Mouse (Mus musculus): ENCODE measurements around the gene Myf5. TPM values are rescaled to one million over a fixed set of nuclear protein-coding genes. Genes with fewer than 3 reads are reported as not detected.

Myf5 gene
- polyA plus RNA-seq, 1 experiment: not detected

DNA sequence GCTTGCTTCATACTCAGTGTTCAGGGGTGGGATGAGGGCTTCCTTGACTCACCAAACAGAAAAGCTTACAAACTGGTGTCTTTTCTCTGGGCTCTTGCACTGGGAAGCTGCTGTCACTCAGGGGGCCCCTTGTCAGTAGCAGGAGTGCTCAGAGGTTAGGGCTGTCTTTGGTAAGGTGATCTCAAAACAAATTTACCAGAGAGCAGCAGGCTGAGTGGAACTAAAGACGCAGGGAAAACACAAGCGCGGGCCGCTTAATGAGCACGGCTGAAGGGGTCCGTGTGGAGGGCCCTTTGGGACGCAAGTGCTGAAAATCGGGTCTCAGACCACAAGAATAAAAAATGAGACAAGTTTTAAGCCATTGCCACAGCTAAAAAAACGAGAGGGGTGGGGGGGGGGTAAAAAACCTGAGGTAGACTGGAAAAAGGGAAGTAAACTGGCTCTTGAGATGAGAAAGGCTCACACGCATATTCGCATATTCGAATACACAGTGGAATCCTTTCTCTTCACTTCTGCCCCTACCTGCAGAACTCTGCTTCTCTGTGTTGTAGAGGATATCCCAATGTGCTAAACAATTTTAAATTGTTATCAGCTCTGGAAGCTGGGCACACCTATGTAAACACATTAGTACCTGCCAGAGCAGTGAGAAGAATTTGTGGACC is 2.9 kb upstream of the Myf5 start:
- H3K36me3 ChIP-seq (ENCODE audit: control insufficient read depth, insufficient read depth, low read length): no peaks in the 10 kb centered on the region
- WGBS: 8% methylated on average over 12 of the region's 12 CpGs
- no peaks in the 10 kb centered on the region for H3K4me1 ChIP-seq (replicated peaks; ENCODE audit: control insufficient read depth, insufficient read depth, low read length)
- no peaks in the 10 kb centered on the region for H3K27me3 ChIP-seq (ENCODE audit: control insufficient read depth, insufficient read depth, low read length)
- H3K27ac ChIP-seq (ENCODE audit: control insufficient read depth, insufficient read depth, low read length): no peak overlapping the region
- no peak overlapping the region for H3K4me3 ChIP-seq (ENCODE audit: control insufficient read depth, insufficient read depth, low read length)
- DNase-seq: no peak
- TF ChIP-seq POLR2A (IDR thresholded peaks at IDR 0.05; ENCODE audit: control insufficient read depth, extremely low read depth, insufficient read depth, low read length, poor library complexity): no peak
- TF ChIP-seq CTCF (IDR thresholded peaks at IDR 0.05; ENCODE audit: borderline replicate concordance, control insufficient read depth, extremely low read depth, insufficient read depth, low read length, poor library complexity): no peak

DNA sequence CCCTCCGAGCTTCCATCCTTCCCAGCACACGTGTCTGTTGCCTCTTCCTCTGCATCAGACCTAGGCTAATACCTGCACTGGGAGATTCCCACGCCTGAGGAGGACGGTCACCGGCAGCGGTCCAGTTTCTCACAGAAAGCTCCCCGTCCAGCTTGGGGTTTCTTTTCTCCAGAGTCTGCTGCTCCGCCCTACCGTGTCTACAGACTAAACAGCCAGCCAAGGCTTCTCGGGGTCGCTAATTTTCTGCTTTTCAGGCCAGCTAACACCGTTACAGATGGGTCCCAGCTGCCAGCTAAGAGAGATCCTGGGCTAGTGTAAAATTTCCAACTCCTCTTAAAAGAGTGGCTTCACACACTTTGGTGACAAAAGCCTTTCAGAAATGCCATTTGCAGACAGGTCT is 836 bp upstream of the Myf5 start:
- Histone ChIP-seq H3K4me3 (ENCODE audit: control insufficient read depth, insufficient read depth, low read length) (no peak overlapping the region), H3K27ac (ENCODE audit: control insufficient read depth, insufficient read depth, low read length) (no peak overlapping the region), H3K4me1 (replicated peaks; ENCODE audit: control insufficient read depth, insufficient read depth, low read length) (no peaks in the 10 kb centered on the region), H3K27me3 (ENCODE audit: control insufficient read depth, insufficient read depth, low read length) (no peaks in the 10 kb centered on the region), H3K36me3 (ENCODE audit: control insufficient read depth, insufficient read depth, low read length) (no peaks in the 10 kb centered on the region)
- no peak for TF ChIP-seq CTCF (IDR thresholded peaks at IDR 0.05; ENCODE audit: borderline replicate concordance, control insufficient read depth, extremely low read depth, insufficient read depth, low read length, poor library complexity)
- TF ChIP-seq POLR2A (IDR thresholded peaks at IDR 0.05; ENCODE audit: control insufficient read depth, extremely low read depth, insufficient read depth, low read length, poor library complexity): no peak
- no peak for DNase-seq
- WGBS: 70% methylated on average over 12 of the region's 12 CpGs

DNA sequence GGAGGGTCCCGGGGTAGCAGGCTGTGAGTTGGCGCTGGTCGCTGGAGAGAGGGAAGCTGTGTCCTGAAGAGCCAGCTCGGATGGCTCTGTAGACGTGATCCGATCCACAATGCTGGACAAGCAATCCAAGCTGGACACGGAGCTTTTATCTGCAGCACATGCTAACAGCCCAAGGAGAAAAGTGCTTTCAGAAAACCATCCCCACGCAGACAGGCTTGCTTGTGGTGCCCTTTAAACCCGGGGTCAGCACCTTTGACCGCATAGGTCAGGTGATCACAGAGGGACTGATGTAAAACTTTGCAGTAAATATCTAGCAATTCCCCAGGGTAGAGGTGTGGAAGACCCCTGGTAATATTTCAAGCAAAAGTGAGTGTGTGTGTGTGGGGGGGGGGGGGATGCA is 1.9 kb downstream of the Myf5 start:
- Histone ChIP-seq H3K4me3 (ENCODE audit: control insufficient read depth, insufficient read depth, low read length) (no peak overlapping the region), H3K27ac (ENCODE audit: control insufficient read depth, insufficient read depth, low read length) (no peak overlapping the region), H3K4me1 (replicated peaks; ENCODE audit: control insufficient read depth, insufficient read depth, low read length) (no peaks in the 10 kb centered on the region), H3K36me3 (ENCODE audit: control insufficient read depth, insufficient read depth, low read length) (no peaks in the 10 kb centered on the region), H3K27me3 (ENCODE audit: control insufficient read depth, insufficient read depth, low read length) (no peaks in the 10 kb centered on the region)
- 94% methylated on average over 10 of the region's 10 CpGs for WGBS
- DNase-seq: no peak
- TF ChIP-seq POLR2A (IDR thresholded peaks at IDR 0.05; ENCODE audit: control insufficient read depth, extremely low read depth, insufficient read depth, low read length, poor library complexity): no peak
- no peak for TF ChIP-seq CTCF (IDR thresholded peaks at IDR 0.05; ENCODE audit: borderline replicate concordance, control insufficient read depth, extremely low read depth, insufficient read depth, low read length, poor library complexity)

DNA sequence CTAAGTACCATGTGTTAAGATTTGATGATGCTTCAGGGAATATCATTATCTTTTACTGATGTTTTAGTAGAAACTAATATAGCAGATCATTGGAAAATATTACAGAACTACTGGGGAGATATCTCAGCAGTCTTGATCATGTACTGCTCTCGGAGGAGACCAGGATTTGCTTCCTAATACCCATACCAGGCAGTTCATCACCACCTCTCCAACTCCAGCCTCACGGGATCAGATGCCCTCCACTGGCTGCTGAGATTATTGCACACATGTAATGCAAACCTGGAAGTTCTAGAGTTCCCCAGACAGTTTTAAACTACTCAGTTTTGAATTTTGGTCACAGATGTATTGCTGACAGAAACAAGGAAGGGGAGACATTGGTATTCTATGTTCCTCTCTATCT is 12.4 kb downstream of the Myf5 start:
- WGBS: 56% methylated on average over 2 of the region's 2 CpGs
- H3K4me3 ChIP-seq (ENCODE audit: control insufficient read depth, insufficient read depth, low read length): no peak overlapping the region
- H3K27ac ChIP-seq (ENCODE audit: control insufficient read depth, insufficient read depth, low read length): no peak overlapping the region
- TF ChIP-seq CTCF (IDR thresholded peaks at IDR 0.05; ENCODE audit: borderline replicate concordance, control insufficient read depth, extremely low read depth, insufficient read depth, low read length, poor library complexity) (no peak), POLR2A (IDR thresholded peaks at IDR 0.05; ENCODE audit: control insufficient read depth, extremely low read depth, insufficient read depth, low read length, poor library complexity) (no peak)
- H3K27me3 ChIP-seq (ENCODE audit: control insufficient read depth, insufficient read depth, low read length): no peaks in the 10 kb centered on the region
- no peaks in the 10 kb centered on the region for H3K36me3 ChIP-seq (ENCODE audit: control insufficient read depth, insufficient read depth, low read length)
- H3K4me1 ChIP-seq (replicated peaks; ENCODE audit: control insufficient read depth, insufficient read depth, low read length): no peaks in the 10 kb centered on the region
- DNase-seq: no peak

DNA sequence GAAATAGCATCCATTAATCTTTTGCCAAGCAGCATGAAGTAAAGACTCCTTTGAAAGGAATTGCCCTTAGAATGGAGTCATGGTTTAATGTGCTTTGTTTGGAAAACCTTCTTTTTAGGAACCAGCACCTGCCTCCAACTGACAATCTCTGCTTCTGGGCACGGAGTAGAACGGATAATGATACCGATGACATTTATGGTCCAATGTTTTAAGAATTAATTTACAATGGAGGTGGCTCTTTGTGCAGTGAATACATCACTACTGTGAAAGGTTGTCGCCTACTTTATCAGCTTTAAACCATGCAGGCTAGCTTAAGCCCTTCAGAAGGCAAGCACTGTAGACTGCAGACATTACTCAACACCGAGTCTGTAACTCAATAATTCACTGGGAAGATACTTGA is 14.2 kb downstream of the Myf5 start:
- no peak for DNase-seq
- no peaks in the 10 kb centered on the region for H3K36me3 ChIP-seq (ENCODE audit: control insufficient read depth, insufficient read depth, low read length)
- H3K4me3 ChIP-seq (ENCODE audit: control insufficient read depth, insufficient read depth, low read length): no peak overlapping the region
- 94% methylated on average over 5 of the region's 5 CpGs for WGBS
- no peaks in the 10 kb centered on the region for H3K4me1 ChIP-seq (replicated peaks; ENCODE audit: control insufficient read depth, insufficient read depth, low read length)
- H3K27me3 ChIP-seq (ENCODE audit: control insufficient read depth, insufficient read depth, low read length): no peaks in the 10 kb centered on the region
- H3K27ac ChIP-seq (ENCODE audit: control insufficient read depth, insufficient read depth, low read length): no peak overlapping the region
- TF ChIP-seq CTCF (IDR thresholded peaks at IDR 0.05; ENCODE audit: borderline replicate concordance, control insufficient read depth, extremely low read depth, insufficient read depth, low read length, poor library complexity): no peak

DNA sequence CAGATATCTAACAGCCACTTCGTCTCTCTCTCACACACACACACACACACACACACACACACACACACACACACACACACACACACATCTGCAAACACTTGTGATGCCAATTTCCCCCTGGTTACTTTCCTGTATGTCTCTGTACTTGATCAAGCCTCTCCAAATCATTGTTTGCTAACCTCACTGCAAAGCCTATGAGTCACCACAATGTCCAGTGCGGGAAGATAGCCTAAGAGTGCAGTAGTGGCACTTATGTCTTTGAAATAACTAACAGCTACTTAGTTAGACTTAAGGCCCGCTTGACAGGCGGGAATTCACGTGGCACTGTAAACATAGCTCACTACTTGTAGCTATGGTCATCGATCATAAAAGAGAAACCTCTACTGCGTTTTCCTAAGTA is 18.1 kb downstream of the Myf5 start:
- no peaks in the 10 kb centered on the region for H3K36me3 ChIP-seq (ENCODE audit: control insufficient read depth, insufficient read depth, low read length)
- WGBS: 93% methylated on average over 7 of the region's 7 CpGs
- H3K27me3 ChIP-seq (ENCODE audit: control insufficient read depth, insufficient read depth, low read length): no peaks in the 10 kb centered on the region
- H3K4me1 ChIP-seq (replicated peaks; ENCODE audit: control insufficient read depth, insufficient read depth, low read length): no peaks in the 10 kb centered on the region
- no peak overlapping the region for H3K4me3 ChIP-seq (ENCODE audit: control insufficient read depth, insufficient read depth, low read length)
- H3K27ac ChIP-seq (ENCODE audit: control insufficient read depth, insufficient read depth, low read length): no peak overlapping the region
- no peak for TF ChIP-seq POLR2A (IDR thresholded peaks at IDR 0.05; ENCODE audit: control insufficient read depth, extremely low read depth, insufficient read depth, low read length, poor library complexity)
- TF ChIP-seq CTCF (IDR thresholded peaks at IDR 0.05; ENCODE audit: borderline replicate concordance, control insufficient read depth, extremely low read depth, insufficient read depth, low read length, poor library complexity): no peak
- DNase-seq: no peak

Data from thymus, adult 2 months (tissue).